Mouse (Mus musculus): ENCODE data around the gene Lin37. TPM values are rescaled to one million over a fixed set of nuclear protein-coding genes. Genes with fewer than 3 reads are reported as not detected.

The Lin37 gene
- total RNA-seq, 2 experiments from 2014 or later = 45.5 to 47.6 TPM

- Histone ChIP-seq H3K27ac (peak overlapping the region; percentile 92), H3K4me3 (peak overlapping the region; percentile 79)
- TF ChIP-seq CTCF (conservative IDR thresholded peaks at IDR 0.05) = no peak
- no peak for DNase-seq (ENCODE audit: low spot score in 2 of 2)
Observed at GRCm38 (mm10) chr7:30557901-30558514, 1.6 kb downstream of the Lin37 start.

GRCm38 (mm10) chr7:30556894-30557536, 2.6 kb downstream of the Lin37 start:
- no peak overlapping the region for H3K4me3 ChIP-seq
- DNase-seq (ENCODE audit: low spot score in 2 of 2) = no peak
- TF ChIP-seq CTCF (conservative IDR thresholded peaks at IDR 0.05) = peak; percentile 57
- H3K27ac ChIP-seq = no peak overlapping the region; the same call in 1 of the 2 replicates

GRCm38 (mm10) chr7:30553810-30554584, 5.6 kb downstream of the Lin37 start:
- Histone ChIP-seq H3K27ac (peak overlapping the region; percentile 97; the same call in 1 of the 2 replicates), H3K4me3 (no peak overlapping the region)
- DNase-seq (ENCODE audit: low spot score in 2 of 2) = no peak
- TF ChIP-seq CTCF (conservative IDR thresholded peaks at IDR 0.05) = no peak

GRCm38 (mm10) chr7:30553021-30553589, 6.5 kb downstream of the Lin37 start:
- Histone ChIP-seq H3K27ac (peak overlapping the region; percentile 97), H3K4me3 (peak overlapping the region; percentile 69)
- no peak; the same call in 1 of the 2 replicates for TF ChIP-seq CTCF (conservative IDR thresholded peaks at IDR 0.05)
- DNase-seq (ENCODE audit: low spot score in 2 of 2) = no peak

GRCm38 (mm10) chr7:30552102-30553020, 7.3 kb downstream of the Lin37 start, which contains the start of the genes Hspb6 and Proser3:
Gene Hspb6 (plus strand): TSS chr7:30552178.
Gene Proser3 (minus strand): TSS chr7:30552299.
- H3K27ac ChIP-seq = peak within 1 kb of the TSS; percentile 97
- DNase-seq (ENCODE audit: low spot score in 2 of 2) = peak; percentile 93 to 98
- TF ChIP-seq CTCF (conservative IDR thresholded peaks at IDR 0.05) = 0 out of 2 replicates have a peak, but pooled peaks have one; percentile 26

GRCm38 (mm10) chr7:30551445-30552101, 8.1 kb downstream of the Lin37 start:
- TF ChIP-seq CTCF (conservative IDR thresholded peaks at IDR 0.05) = peak; percentile 85
- peak overlapping the region; percentile 97 for H3K27ac ChIP-seq
- H3K4me3 ChIP-seq = peak overlapping the region; percentile 69
- no peak for DNase-seq (ENCODE audit: low spot score in 2 of 2)

More at GRCm38 (mm10) chr7:30552102-30553020, 7.3 kb downstream of the Lin37 start, which contains the start of the genes Hspb6 and Proser3:
- peak within 1 kb of the TSS; percentile 69 for H3K4me3 ChIP-seq

GRCm38 (mm10) chr7:30550603-30551002, 9.0 kb downstream of the Lin37 start:
- no peak for DNase-seq (ENCODE audit: low spot score in 2 of 2)
- no peak for TF ChIP-seq CTCF (conservative IDR thresholded peaks at IDR 0.05)
- no peak overlapping the region for H3K27ac ChIP-seq
- H3K4me3 ChIP-seq = no peak overlapping the region

- Histone ChIP-seq H3K27ac (no peak overlapping the region), H3K4me3 (no peak overlapping the region)
- no peak for DNase-seq (ENCODE audit: low spot score in 2 of 2)
- TF ChIP-seq CTCF (conservative IDR thresholded peaks at IDR 0.05) = no peak
Observed at GRCm38 (mm10) chr7:30549880-30550279, 9.8 kb downstream of the Lin37 start.

- no peak overlapping the region for H3K27ac ChIP-seq
- no peak for TF ChIP-seq CTCF (conservative IDR thresholded peaks at IDR 0.05)
- no peak overlapping the region for H3K4me3 ChIP-seq
- no peak for DNase-seq (ENCODE audit: low spot score in 2 of 2)
Observed at GRCm38 (mm10) chr7:30544327-30544726, 15.3 kb downstream of the Lin37 start.

- DNase-seq (ENCODE audit: low spot score in 2 of 2) = no peak
- no peak for TF ChIP-seq CTCF (conservative IDR thresholded peaks at IDR 0.05)
- Histone ChIP-seq H3K4me3 (no peak overlapping the region), H3K27ac (no peak overlapping the region)
Observed at GRCm38 (mm10) chr7:30540572-30540971, 19.1 kb downstream of the Lin37 start.
